Mouse (Mus musculus): ENCODE results near the gene Cyp27a1. TPM values are rescaled to one million over a fixed set of nuclear protein-coding genes. Genes with fewer than 3 reads are reported as not detected.

Gene Cyp27a1
- polyA plus RNA-seq, 1 experiment from 2014 or later = 5.4 TPM

- DNase-seq (ENCODE audit: low spot score) (no peak), ATAC-seq (no peak)
- no peak overlapping the region for H3K27ac ChIP-seq (ENCODE audit: low read length)
- H3K4me2 ChIP-seq (replicated peaks; ENCODE audit: low read depth, low read length) = no peak overlapping the region
- no peaks in the 10 kb centered on the region for H3K4me1 ChIP-seq (ENCODE audit: insufficient read depth, low read depth, low read length)
- no peaks in the 10 kb centered on the region for H3K9me3 ChIP-seq (ENCODE audit: low read length)
- no peaks in the 10 kb centered on the region for H3K36me3 ChIP-seq (ENCODE audit: insufficient read depth, low read length)
- H3K4me3 ChIP-seq (ENCODE audit: low read depth, low read length) = no peak overlapping the region
- no peak overlapping the region for H3K9ac ChIP-seq (replicated peaks; ENCODE audit: low read depth)
- H3K27me3 ChIP-seq (replicated peaks; ENCODE audit: insufficient read depth, low read length) = no peaks in the 10 kb centered on the region
- TF ChIP-seq CTCF (IDR thresholded peaks at IDR 0.05) (no peak), EP300 (IDR thresholded peaks at IDR 0.05) (no peak)
- WGBS = 61% methylated on average over 6 of the region's 6 CpGs
Measured at GRCm38 (mm10) chr1:74721657-74722056, 8.3 kb downstream of the Cyp27a1 start.

DNA sequence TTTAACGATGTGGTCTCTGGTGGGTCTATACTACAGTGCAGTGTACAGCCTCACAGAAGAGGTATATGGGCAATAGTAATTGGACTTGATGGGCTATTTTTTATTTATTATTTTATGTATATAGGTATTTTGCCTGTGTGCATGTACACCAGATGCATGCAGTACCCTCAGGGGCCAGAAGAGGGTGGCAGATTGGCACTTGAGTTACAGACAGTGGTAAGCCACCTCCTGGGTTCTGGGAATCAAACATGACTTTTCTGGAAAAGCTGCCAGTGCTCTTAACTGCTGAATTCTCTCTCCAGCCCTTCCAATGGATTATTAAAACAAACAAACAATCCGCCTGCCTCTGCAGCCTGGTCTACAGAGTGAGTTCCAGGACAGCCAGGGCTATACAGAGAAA, 10.4 kb downstream of the Cyp27a1 start:
- H3K9me3 ChIP-seq (ENCODE audit: low read length) = no peaks in the 10 kb centered on the region
- WGBS = 65% methylated on average over 2 of the region's 2 CpGs
- peak; percentile 13 for DNase-seq (ENCODE audit: low spot score)
- TF ChIP-seq EP300 (IDR thresholded peaks at IDR 0.05) (no peak), CTCF (IDR thresholded peaks at IDR 0.05) (peak; percentile 46)
- H3K4me1 ChIP-seq (ENCODE audit: insufficient read depth, low read depth, low read length) = no peaks in the 10 kb centered on the region
- H3K4me2 ChIP-seq (replicated peaks; ENCODE audit: low read depth, low read length) = no peak overlapping the region
- H3K27me3 ChIP-seq (replicated peaks; ENCODE audit: insufficient read depth, low read length) = no peaks in the 10 kb centered on the region
- H3K27ac ChIP-seq (ENCODE audit: low read length) = no peak overlapping the region
- no peaks in the 10 kb centered on the region for H3K36me3 ChIP-seq (ENCODE audit: insufficient read depth, low read length)
- no peak overlapping the region for H3K4me3 ChIP-seq (ENCODE audit: low read depth, low read length)
- no peak for ATAC-seq
- no peak overlapping the region for H3K9ac ChIP-seq (replicated peaks; ENCODE audit: low read depth)

DNA sequence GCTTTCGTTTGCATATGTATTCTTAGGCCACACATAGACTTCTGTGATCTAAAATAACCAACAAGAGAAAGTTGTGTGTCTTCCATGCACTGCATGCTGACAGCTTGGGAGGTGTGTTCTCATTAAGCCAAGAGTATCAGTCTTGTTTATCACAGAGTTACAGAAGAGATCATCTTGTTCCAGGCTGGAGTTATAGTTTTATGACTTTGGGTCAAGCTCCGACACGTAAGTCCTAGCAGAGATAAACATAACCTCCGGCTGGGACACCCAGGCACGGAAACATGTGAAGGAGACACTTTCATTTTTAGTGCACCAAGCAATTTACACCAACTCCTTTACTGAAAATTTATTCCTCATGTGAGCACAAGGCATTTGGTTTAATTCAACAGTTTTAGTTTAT, 12.7 kb downstream of the Cyp27a1 start:
- DNase-seq (ENCODE audit: low spot score) (no peak), ATAC-seq (no peak)
- H3K36me3 ChIP-seq (ENCODE audit: insufficient read depth, low read length) = no peaks in the 10 kb centered on the region
- no peaks in the 10 kb centered on the region for H3K4me1 ChIP-seq (ENCODE audit: insufficient read depth, low read depth, low read length)
- no peak overlapping the region for H3K9ac ChIP-seq (replicated peaks; ENCODE audit: low read depth)
- no peaks in the 10 kb centered on the region for H3K27me3 ChIP-seq (replicated peaks; ENCODE audit: insufficient read depth, low read length)
- H3K9me3 ChIP-seq (ENCODE audit: low read length) = no peaks in the 10 kb centered on the region
- H3K4me2 ChIP-seq (replicated peaks; ENCODE audit: low read depth, low read length) = no peak overlapping the region
- no peak overlapping the region for H3K27ac ChIP-seq (ENCODE audit: low read length)
- WGBS = 46% methylated on average over 5 of the region's 5 CpGs
- TF ChIP-seq CTCF (IDR thresholded peaks at IDR 0.05) (no peak), EP300 (IDR thresholded peaks at IDR 0.05) (no peak)
- no peak overlapping the region for H3K4me3 ChIP-seq (ENCODE audit: low read depth, low read length)

DNA sequence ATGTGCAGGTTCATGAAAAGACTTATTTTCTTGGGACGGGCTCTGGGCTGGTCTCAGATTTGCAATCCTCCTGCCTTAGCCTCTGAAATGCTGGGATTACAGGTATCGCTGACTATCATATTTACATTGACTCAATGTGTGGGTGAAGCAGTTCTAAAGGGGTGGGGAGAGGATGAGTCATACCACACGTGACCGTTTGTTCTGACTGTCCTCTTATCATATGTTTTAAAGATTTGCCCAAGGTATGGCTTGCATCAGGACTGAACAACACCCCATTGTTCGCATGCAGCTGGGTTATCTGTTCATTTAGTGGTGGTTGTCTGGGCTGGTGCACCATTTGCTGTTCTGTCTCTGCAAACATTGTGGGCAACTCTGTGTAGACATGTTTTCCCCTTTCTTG, 13.3 kb downstream of the Cyp27a1 start:
- Histone ChIP-seq H3K4me3 (ENCODE audit: low read depth, low read length) (no peak overlapping the region), H3K4me2 (replicated peaks; ENCODE audit: low read depth, low read length) (no peak overlapping the region), H3K36me3 (ENCODE audit: insufficient read depth, low read length) (no peaks in the 10 kb centered on the region), H3K9ac (replicated peaks; ENCODE audit: low read depth) (no peak overlapping the region), H3K9me3 (ENCODE audit: low read length) (no peaks in the 10 kb centered on the region), H3K27ac (ENCODE audit: low read length) (no peak overlapping the region), H3K27me3 (replicated peaks; ENCODE audit: insufficient read depth, low read length) (no peaks in the 10 kb centered on the region), H3K4me1 (ENCODE audit: insufficient read depth, low read depth, low read length) (no peaks in the 10 kb centered on the region)
- no peak for TF ChIP-seq EP300 (IDR thresholded peaks at IDR 0.05)
- no peak for TF ChIP-seq CTCF (IDR thresholded peaks at IDR 0.05)
- 50% methylated on average over 5 of the region's 5 CpGs for WGBS
- DNase-seq (ENCODE audit: low spot score) = no peak
- no peak for ATAC-seq

- no peaks in the 10 kb centered on the region for H3K36me3 ChIP-seq (ENCODE audit: insufficient read depth, low read length)
- H3K9me3 ChIP-seq (ENCODE audit: low read length) = no peaks in the 10 kb centered on the region
- TF ChIP-seq CTCF (IDR thresholded peaks at IDR 0.05) = no peak
- TF ChIP-seq EP300 (IDR thresholded peaks at IDR 0.05) = no peak
- H3K9ac ChIP-seq (replicated peaks; ENCODE audit: low read depth) = no peak overlapping the region
- DNase-seq (ENCODE audit: low spot score) (no peak), ATAC-seq (no peak)
- H3K27ac ChIP-seq (ENCODE audit: low read length) = no peak overlapping the region
- WGBS = 65% methylated on average over 8 of the region's 8 CpGs
- no peak overlapping the region for H3K4me3 ChIP-seq (ENCODE audit: low read depth, low read length)
- no peaks in the 10 kb centered on the region for H3K4me1 ChIP-seq (ENCODE audit: insufficient read depth, low read depth, low read length)
- H3K4me2 ChIP-seq (replicated peaks; ENCODE audit: low read depth, low read length) = no peak overlapping the region
- no peaks in the 10 kb centered on the region for H3K27me3 ChIP-seq (replicated peaks; ENCODE audit: insufficient read depth, low read length)
Measured at GRCm38 (mm10) chr1:74728446-74728845, 15.1 kb downstream of the Cyp27a1 start.

GRCm38 (mm10) chr1:74736977-74737376, 23.6 kb downstream of the Cyp27a1 start:
- Histone ChIP-seq H3K4me3 (ENCODE audit: low read depth, low read length) (no peak overlapping the region), H3K27me3 (replicated peaks; ENCODE audit: insufficient read depth, low read length) (no peaks in the 10 kb centered on the region), H3K27ac (ENCODE audit: low read length) (no peak overlapping the region), H3K4me1 (ENCODE audit: insufficient read depth, low read depth, low read length) (no peaks in the 10 kb centered on the region), H3K36me3 (ENCODE audit: insufficient read depth, low read length) (no peaks in the 10 kb centered on the region), H3K4me2 (replicated peaks; ENCODE audit: low read depth, low read length) (no peak overlapping the region), H3K9me3 (ENCODE audit: low read length) (no peaks in the 10 kb centered on the region), H3K9ac (replicated peaks; ENCODE audit: low read depth) (no peak overlapping the region)
- DNase-seq (ENCODE audit: low spot score) (no peak), ATAC-seq (no peak)
- 74% methylated on average over 12 of the region's 12 CpGs for WGBS
- TF ChIP-seq CTCF (IDR thresholded peaks at IDR 0.05) = no peak
- TF ChIP-seq EP300 (IDR thresholded peaks at IDR 0.05) = no peak

DNA sequence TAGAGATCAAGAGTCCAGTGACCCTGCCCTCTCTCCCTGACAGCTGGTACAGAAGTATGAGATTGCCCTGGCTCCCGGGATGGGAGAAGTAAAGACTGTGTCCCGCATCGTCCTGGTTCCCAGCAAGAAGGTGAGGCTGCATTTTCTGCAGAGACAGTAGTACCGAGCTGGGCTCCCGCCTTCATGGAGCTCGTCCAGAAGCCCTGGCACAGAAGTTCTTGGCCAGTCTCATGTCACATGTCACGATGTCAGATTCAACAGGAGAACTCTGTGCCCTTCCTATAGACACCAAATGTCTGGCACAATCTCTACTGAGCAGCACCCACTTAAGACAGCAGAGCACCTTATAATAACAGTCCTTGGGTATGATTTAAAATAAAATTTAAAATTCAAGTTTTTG, 24.1 kb downstream of the Cyp27a1 start:
- Histone ChIP-seq H3K4me3 (ENCODE audit: low read depth, low read length) (no peak overlapping the region), H3K4me1 (ENCODE audit: insufficient read depth, low read depth, low read length) (no peaks in the 10 kb centered on the region), H3K27me3 (replicated peaks; ENCODE audit: insufficient read depth, low read length) (no peaks in the 10 kb centered on the region), H3K4me2 (replicated peaks; ENCODE audit: low read depth, low read length) (no peak overlapping the region), H3K27ac (ENCODE audit: low read length) (no peak overlapping the region), H3K9ac (replicated peaks; ENCODE audit: low read depth) (no peak overlapping the region), H3K36me3 (ENCODE audit: insufficient read depth, low read length) (no peaks in the 10 kb centered on the region), H3K9me3 (ENCODE audit: low read length) (no peaks in the 10 kb centered on the region)
- ATAC-seq = no peak
- WGBS = 83% methylated on average over 7 of the region's 7 CpGs
- DNase-seq (ENCODE audit: low spot score) = no peak
- no peak for TF ChIP-seq CTCF (IDR thresholded peaks at IDR 0.05)
- TF ChIP-seq EP300 (IDR thresholded peaks at IDR 0.05) = no peak
